Mouse (Mus musculus) heart, embryonic 13.5 days (tissue): ENCODE measurements around the gene Prpf40a. TPM values are rescaled to one million over a fixed set of nuclear protein-coding genes. Genes with fewer than 3 reads are reported as not detected.

Experiments
- ATAC-seq: fragments of 200-750 bp; cut with Nextera tagmentation; 2 replicates; pipeline ENCODE4 v1.8.0; 2017; ENCODE audit warnings: moderate TSS enrichment; ENCODE audit not compliant: insufficient number of reproducible peaks, low FRiP score, low TSS enrichment; ENCODE audit errors: extremely low read depth
- H3K27ac ChIP-seq: fragments of 300-500 bp; sonication (generic); replicated peaks from 2 replicates; pipeline ENCODE4 v1.5.1; 2015; ENCODE audit warnings: moderate library complexity, mild to moderate bottlenecking, inconsistent platforms
- H3K27me3 ChIP-seq: fragments of 300-500 bp; sonication (generic); replicated peaks from 2 replicates; pipeline ENCODE4 v1.6.1; 2015; ENCODE audit warnings: mild to moderate bottlenecking, inconsistent platforms
- H3K36me3 ChIP-seq: fragments of 300-500 bp; sonication (generic); 2 replicates; pipeline ENCODE4 v1.6.1; 2015; ENCODE audit warnings: mild to moderate bottlenecking, inconsistent platforms
- H3K4me1 ChIP-seq: fragments of 300-500 bp; sonication (generic); 2 replicates; pipeline ENCODE4 v1.6.1; 2015; ENCODE audit warnings: inconsistent platforms
- H3K4me2 ChIP-seq: fragments of 300-500 bp; sonication (generic); 2 replicates; pipeline ENCODE4 v1.6.1; 2015; ENCODE audit warnings: inconsistent platforms, mild to moderate bottlenecking, moderate library complexity
- H3K4me3 ChIP-seq: fragments of 300-500 bp; sonication (generic); 2 replicates; pipeline ENCODE4 v1.5.1; 2015; ENCODE audit warnings: moderate library complexity, mild to moderate bottlenecking, inconsistent platforms
- H3K9ac ChIP-seq: fragments of 300-500 bp; sonication (generic); 2 replicates; pipeline ENCODE4 v1.6.1; 2015; ENCODE audit warnings: inconsistent platforms, mild to moderate bottlenecking, moderate library complexity
- H3K9me3 ChIP-seq: fragments of 300-500 bp; sonication (generic); 2 replicates; pipeline ENCODE4 v1.6.1; 2016; ENCODE audit warnings: inconsistent platforms
- whole genome bisulfite sequencing: fragments of 180-500 bp; shearing (Covaris S2); methylation state at CpG from one replicate; pipeline ENCODE4 v1.1.7; 2015; ENCODE audit warnings: mixed read lengths; 5-methylcytosine and 5-hydroxymethylcytosine counted together
- polyA plus RNA-seq: library from polyadenylated mRNA; unstranded; fragments of >200 nt; fragmentation: Nextera tagmentation; extraction: Ambion mirVana; gene quantifications from 2 replicates; pipeline ENCODE4 v1.2.1, GENCODE M21; 2015

Gene Prpf40a
- 84.3 and 93.7 TPM in 2 replicates for polyA plus RNA-seq

DNA sequence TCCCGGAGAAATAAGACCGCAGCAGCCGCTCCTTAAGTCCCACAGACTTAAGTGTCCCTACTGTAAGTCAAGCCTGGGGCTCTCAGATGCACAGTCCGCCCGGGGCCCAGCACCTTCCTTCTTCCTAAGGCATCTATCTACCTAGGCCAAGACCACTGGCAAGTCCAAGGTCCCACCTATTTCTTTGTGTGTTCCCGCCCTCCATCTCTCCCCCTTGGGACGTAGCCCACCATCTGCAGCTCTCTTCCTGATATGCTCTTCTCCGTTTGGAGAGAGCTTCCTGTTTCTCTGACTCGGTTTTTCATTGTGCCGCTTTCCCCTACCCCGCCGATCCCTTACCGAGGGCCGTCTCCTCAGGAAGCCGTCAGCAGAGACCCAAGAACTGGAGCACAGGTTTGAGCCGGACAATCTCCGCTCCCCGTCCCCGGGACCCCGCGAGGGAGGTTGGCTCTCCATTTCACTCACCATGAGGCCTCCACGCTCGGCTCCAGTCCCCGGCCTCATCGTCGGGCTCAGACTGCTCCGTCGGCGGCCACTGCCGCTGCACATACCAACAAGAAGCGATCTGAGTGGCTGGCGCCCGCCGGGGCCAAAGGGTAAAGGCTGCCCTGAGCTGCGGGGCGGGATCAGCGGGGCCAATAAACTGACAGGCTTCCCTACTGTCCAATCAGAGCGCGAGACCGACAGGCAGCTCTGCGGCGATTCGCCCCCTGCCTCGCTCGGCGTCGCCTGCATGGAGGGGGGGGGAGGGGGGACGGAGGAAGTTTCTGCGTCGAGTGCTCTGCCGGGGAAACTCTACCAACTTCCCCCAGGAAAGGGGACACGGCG is at the start of gene Prpf40a:
Gene Prpf40a (minus strand): TSS at position 601 of the 828 bp plus-strand sequence.
- under 1% methylated on average over 47 of the region's 53 CpGs for WGBS
- Histone ChIP-seq H3K4me2 (peak within 1 kb of the TSS; percentile 85), H3K27me3 (no peaks in the 10 kb centered on the region), H3K36me3 (peaks cover 38% of the 10 kb centered on the region), H3K9ac (peak within 1 kb of the TSS; percentile 88), H3K4me3 (peak within 1 kb of the TSS; percentile 94), H3K4me1 (peaks cover 31% of the 10 kb centered on the region), H3K27ac (peak within 1 kb of the TSS; percentile 97), H3K9me3 (no peaks in the 10 kb centered on the region)
- ATAC-seq = peak; percentile 95

DNA sequence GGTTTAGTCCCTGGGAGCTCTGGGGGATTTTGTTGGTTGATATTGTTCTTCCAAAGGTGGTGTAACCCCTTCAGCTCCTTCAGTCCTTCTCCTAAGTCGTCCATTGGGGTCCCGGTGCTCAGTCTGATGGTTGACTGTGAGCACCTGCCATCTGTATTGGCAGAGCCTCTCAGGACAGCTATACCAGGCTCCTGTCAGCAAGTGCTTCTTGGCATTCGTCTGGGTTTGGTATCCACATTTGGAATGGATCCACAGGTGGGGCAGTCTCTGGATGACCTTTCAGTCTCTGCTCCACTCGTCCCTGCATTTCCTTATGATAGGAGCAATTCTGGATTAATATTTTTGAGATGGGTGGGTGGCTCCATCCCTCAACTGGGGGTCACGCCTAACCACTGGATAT is 31.2 kb upstream of the Prpf40a start:
- Histone ChIP-seq H3K4me3 (no peak overlapping the region), H3K4me2 (no peak overlapping the region), H3K9ac (no peak overlapping the region), H3K4me1 (no peaks in the 10 kb centered on the region), H3K27me3 (no peaks in the 10 kb centered on the region), H3K27ac (no peak overlapping the region), H3K36me3 (peaks cover 40% of the 10 kb centered on the region), H3K9me3 (peaks cover 11% of the 10 kb centered on the region; the same call in 1 of the 2 replicates)
- 86% methylated on average over 5 of the region's 5 CpGs for WGBS
- no peak for ATAC-seq

DNA sequence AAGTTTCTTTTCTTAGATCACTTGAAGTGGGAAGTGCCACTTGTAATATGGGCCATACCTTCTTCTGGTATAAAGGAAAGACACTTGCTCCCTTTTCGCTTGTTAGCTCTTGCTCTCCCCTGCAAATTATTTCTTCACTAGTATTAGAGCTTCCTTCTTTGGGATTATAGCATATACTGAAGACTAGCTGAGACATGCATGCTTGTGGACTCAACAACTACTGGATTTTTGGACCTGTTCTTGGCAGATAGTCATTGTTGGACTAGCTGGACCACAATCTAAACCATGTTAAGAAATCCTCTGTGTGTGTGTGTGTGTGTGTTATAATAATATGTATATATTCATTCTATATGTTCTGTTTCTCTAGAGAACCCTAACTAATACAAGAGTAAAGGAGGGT is 22.4 kb upstream of the Prpf40a start:
- Histone ChIP-seq H3K4me2 (no peak overlapping the region), H3K4me3 (no peak overlapping the region), H3K9ac (no peak overlapping the region), H3K9me3 (no peaks in the 10 kb centered on the region), H3K4me1 (no peaks in the 10 kb centered on the region), H3K36me3 (peaks cover 81% of the 10 kb centered on the region), H3K27ac (no peak overlapping the region), H3K27me3 (no peaks in the 10 kb centered on the region)
- no peak for ATAC-seq
- WGBS = 97% methylated on average over 1 of the region's 1 CpGs

GRCm38 (mm10) chr2:53206749-53207148 is 15.7 kb upstream of the Prpf40a start:
- no peak for ATAC-seq
- Histone ChIP-seq H3K4me1 (no peaks in the 10 kb centered on the region), H3K27me3 (no peaks in the 10 kb centered on the region), H3K27ac (no peak overlapping the region), H3K9ac (no peak overlapping the region), H3K4me3 (no peak overlapping the region), H3K9me3 (no peaks in the 10 kb centered on the region), H3K4me2 (no peak overlapping the region), H3K36me3 (peaks cover 47% of the 10 kb centered on the region)

DNA sequence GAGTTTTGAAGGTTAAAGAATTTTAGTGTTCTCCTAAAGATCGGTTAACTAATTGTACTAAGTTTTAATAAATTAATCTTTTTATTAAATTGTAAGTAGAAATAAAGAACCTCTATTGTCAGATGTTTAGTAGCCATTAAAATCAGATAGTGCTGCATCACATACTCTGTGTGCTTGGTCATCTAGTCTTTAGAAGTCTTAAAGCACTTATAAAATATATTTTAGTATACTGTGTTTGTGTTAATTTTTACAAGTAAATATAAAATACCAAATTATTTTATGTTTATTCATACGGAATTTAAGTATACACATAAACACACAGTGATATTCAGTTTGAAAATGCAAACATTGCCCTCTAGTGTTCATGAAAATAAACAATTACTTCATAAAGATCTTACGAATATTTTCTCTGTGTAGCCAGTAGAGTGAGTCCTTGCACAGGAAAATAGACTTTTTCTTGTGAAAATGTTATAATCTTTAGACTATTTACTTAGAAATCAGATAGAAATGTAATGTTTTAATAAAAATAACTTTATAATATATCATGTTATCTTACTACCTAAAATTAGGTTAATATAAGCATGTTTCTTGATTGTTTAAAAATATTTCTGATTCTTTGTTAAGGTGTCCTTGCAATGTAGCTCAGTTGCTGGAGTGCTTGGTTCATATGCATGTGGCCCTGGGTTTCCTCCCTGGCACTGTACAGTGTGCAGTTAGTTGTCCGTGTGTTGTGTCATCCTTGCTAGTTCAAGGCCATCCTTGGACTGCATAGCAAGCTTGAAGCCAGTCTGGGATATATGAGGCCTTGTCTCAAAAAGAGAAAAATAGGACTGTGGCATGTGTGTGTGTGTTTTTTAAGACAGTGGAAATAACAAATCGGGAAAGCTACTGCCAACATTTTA is 13.5 kb upstream of the Prpf40a start:
- Histone ChIP-seq H3K27ac (no peak overlapping the region), H3K4me2 (no peak overlapping the region), H3K27me3 (no peaks in the 10 kb centered on the region), H3K4me1 (peaks cover 11% of the 10 kb centered on the region), H3K36me3 (peaks cover 39% of the 10 kb centered on the region), H3K9me3 (no peaks in the 10 kb centered on the region), H3K9ac (no peak overlapping the region), H3K4me3 (no peak overlapping the region)
- WGBS = 69% methylated on average over 5 of the region's 5 CpGs
- no peak for ATAC-seq

- Histone ChIP-seq H3K9me3 (no peaks in the 10 kb centered on the region), H3K27ac (peak overlapping the region; percentile 54), H3K4me2 (peak overlapping the region; percentile 42), H3K27me3 (no peaks in the 10 kb centered on the region), H3K36me3 (peaks cover 42% of the 10 kb centered on the region), H3K4me3 (no peak overlapping the region), H3K9ac (no peak overlapping the region), H3K4me1 (peaks cover 15% of the 10 kb centered on the region)
- no peak for ATAC-seq
- 74% methylated on average over 4 of the region's 4 CpGs for WGBS
These were observed 9.2 kb upstream of the Prpf40a start for GRCm38 (mm10) chr2:53200164-53200885.

GRCm38 (mm10) chr2:53199203-53199602 is 8.1 kb upstream of the Prpf40a start:
- Histone ChIP-seq H3K27ac (no peak overlapping the region), H3K36me3 (peaks cover 47% of the 10 kb centered on the region), H3K9me3 (no peaks in the 10 kb centered on the region), H3K4me2 (no peak overlapping the region), H3K9ac (no peak overlapping the region), H3K4me3 (no peak overlapping the region), H3K4me1 (peaks cover 15% of the 10 kb centered on the region), H3K27me3 (no peaks in the 10 kb centered on the region)
- 94% methylated on average over 1 of the region's 1 CpGs for WGBS
- ATAC-seq = no peak

- no peak overlapping the region for H3K4me3 ChIP-seq
- H3K9me3 ChIP-seq = no peaks in the 10 kb centered on the region
- H3K27ac ChIP-seq = no peak overlapping the region
- ATAC-seq = no peak
- H3K4me2 ChIP-seq = no peak overlapping the region
- WGBS = 91% methylated on average over 10 of the region's 10 CpGs
- peaks cover 30% of the 10 kb centered on the region for H3K4me1 ChIP-seq
- H3K27me3 ChIP-seq = no peaks in the 10 kb centered on the region
- H3K36me3 ChIP-seq = peaks cover 43% of the 10 kb centered on the region
- no peak overlapping the region for H3K9ac ChIP-seq
These were observed 5.3 kb upstream of the Prpf40a start for GRCm38 (mm10) chr2:53196431-53196830.

DNA sequence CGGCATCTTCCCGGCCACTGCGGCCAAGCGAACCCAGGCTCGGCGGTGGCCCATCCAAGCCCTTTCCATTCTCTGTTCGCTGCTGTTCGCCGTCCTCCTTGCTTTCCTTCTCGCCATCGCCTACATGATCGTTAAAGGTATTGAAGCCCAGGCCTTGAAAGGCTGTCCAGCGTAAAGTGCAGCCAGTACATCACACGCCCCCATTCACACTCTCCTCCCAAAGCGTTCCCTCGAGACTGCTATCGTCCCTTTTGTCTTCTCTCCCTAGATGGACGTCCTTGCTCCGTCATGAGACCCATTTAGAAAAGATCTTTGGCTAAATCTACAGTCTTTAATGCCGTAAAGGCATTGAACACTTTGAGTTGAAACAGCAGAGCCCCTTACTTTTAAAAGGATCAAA is 1.3 kb upstream of the Prpf40a start:
- no peak for ATAC-seq

DNA sequence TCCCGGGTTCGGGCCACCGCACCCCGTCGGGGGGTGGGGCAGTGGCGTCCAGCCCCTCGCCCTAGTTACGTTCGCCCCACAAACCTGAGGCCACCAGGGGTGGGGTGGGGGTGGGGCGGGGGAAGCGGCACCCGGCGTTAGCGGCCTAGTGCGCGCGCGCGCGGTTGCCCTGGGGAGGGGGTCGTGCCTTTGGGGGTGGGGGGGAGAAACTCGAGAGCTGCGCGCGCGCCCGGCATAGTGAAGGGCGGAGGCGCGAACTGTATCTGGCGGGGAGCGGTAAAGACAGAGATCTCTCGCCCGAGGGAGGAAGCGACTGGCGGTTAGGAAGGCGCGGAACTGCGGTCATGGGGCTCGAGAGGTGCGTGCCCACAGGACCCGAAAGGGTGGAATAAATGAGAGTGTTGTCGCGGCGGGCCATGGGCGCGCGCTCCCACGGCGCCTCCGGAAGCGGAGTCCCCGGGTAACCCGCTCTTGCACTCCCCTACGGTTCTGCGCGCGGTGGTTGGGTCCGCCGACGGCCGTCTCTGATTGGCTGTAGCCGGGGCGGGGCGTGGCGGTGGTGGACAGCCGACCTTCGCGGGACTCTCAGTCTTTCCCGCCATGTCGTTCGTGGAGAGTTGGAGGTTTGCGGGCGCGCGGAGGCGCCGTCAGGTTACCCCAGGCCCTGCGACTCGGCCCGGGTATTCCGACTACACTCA is 588 bp upstream of the Prpf40a start, which contains the start of gene Arl6ip6:
Gene Arl6ip6 (plus strand): TSS at position 204 of the 698 bp plus-strand sequence.
- Histone ChIP-seq H3K4me1 (peaks cover 31% of the 10 kb centered on the region), H3K36me3 (peaks cover 42% of the 10 kb centered on the region), H3K4me3 (peak within 1 kb of the TSS; percentile 94), H3K9me3 (no peaks in the 10 kb centered on the region), H3K9ac (peak within 1 kb of the TSS; percentile 88), H3K27ac (peak within 1 kb of the TSS; percentile 97), H3K27me3 (no peaks in the 10 kb centered on the region), H3K4me2 (peak within 1 kb of the TSS; percentile 85)
- peak; percentile 88 for ATAC-seq
- under 1% methylated on average over 77 of the region's 82 CpGs for WGBS

More for the DNA sequence above, 1.3 kb upstream of the Prpf40a start:
- Histone ChIP-seq H3K4me2 (peak overlapping the region; percentile 85), H3K4me3 (peak overlapping the region; percentile 94), H3K9me3 (no peaks in the 10 kb centered on the region), H3K36me3 (peaks cover 44% of the 10 kb centered on the region), H3K27me3 (no peaks in the 10 kb centered on the region), H3K9ac (peak overlapping the region; percentile 88), H3K27ac (peak overlapping the region; percentile 97), H3K4me1 (peaks cover 31% of the 10 kb centered on the region)
- 1% methylated on average over 20 of the region's 20 CpGs for WGBS
